Mouse (Mus musculus) bone marrow macrophage, adult 2 months (primary cell): ENCODE results near the gene Tmcc1.

ENCODE experiments used
- CTCF ChIP-seq: IDR thresholded peaks from 2 replicates; pipeline ENCODE4 v1.5.1; 2012; ENCODE audit warnings: low read depth, mild to moderate bottlenecking, low read length, moderate library complexity
- POLR2A ChIP-seq: IDR thresholded peaks from 2 replicates; pipeline ENCODE4 v1.6.1; 2012; ENCODE audit warnings: mild to moderate bottlenecking, low read depth, low read length, borderline replicate concordance

- TF ChIP-seq POLR2A (no peak), CTCF (no peak)
Observed at GRCm38 (mm10) chr6:115990479-115990878, 202.8 kb downstream of the Tmcc1 start.
